Mouse (Mus musculus): ENCODE data around the gene Slc13a3. TPM values are rescaled to one million over a fixed set of nuclear protein-coding genes. Genes with fewer than 3 reads are reported as not detected.

Gene Slc13a3
- polyA plus RNA-seq, 1 experiment from 2014 or later = 0.87 TPM

- no peak for ATAC-seq (ENCODE audit: insufficient read depth, low FRiP score)
- Histone ChIP-seq H3K4me1 (ENCODE audit: control insufficient read depth, insufficient read depth, low read length) (peaks cover under 1% of the 10 kb centered on the region; the same call in 1 of the 2 replicates), H3K27me3 (ENCODE audit: control insufficient read depth, insufficient read depth, low read length) (no peaks in the 10 kb centered on the region), H3K36me3 (ENCODE audit: control insufficient read depth, insufficient read depth, low read length) (peaks cover 13% of the 10 kb centered on the region; the same call in 1 of the 2 replicates), H3K4me2 (ENCODE audit: low read depth, low read length) (no peak overlapping the region), H3K27ac (ENCODE audit: low read length) (no peak overlapping the region), H3K9ac (ENCODE audit: low read length) (no peak overlapping the region), H3K4me3 (replicated peaks; ENCODE audit: low read length) (no peak overlapping the region), H3K9me3 (replicated peaks; ENCODE audit: control insufficient read depth, low read length) (no peaks in the 10 kb centered on the region)
- 23% methylated on average over 8 of the region's 8 CpGs for WGBS
These were observed 14.0 kb upstream of the Slc13a3 start for GRCm38 (mm10) chr2:165486881-165487535.

DNA sequence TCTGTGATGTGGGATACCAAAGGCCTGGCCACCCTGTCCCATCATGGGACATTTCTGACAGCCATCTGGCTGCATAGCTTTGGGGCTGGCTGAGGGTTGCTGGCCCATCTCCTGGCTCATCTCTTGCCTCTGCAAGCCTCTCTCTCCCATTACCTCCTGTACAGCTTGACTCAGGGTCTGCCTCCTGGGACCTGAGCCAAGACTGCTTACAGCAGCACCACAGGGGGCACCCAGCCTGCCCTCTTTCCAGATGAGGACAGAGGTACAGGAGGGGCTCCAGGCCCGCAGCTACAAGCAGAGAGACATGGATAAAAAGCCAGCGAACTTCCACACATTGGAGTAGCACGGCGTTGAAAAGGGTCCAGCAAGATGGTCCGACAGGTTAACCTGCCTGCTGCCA is 13.4 kb upstream of the Slc13a3 start:
- no peak for ATAC-seq (ENCODE audit: insufficient read depth, low FRiP score)

GRCm38 (mm10) chr2:165485826-165486225 is 12.8 kb upstream of the Slc13a3 start:
- H3K4me3 ChIP-seq (replicated peaks; ENCODE audit: low read length) = no peak overlapping the region
- no peak overlapping the region for H3K9ac ChIP-seq (ENCODE audit: low read length)
- H3K36me3 ChIP-seq (ENCODE audit: control insufficient read depth, insufficient read depth, low read length) = peaks cover 13% of the 10 kb centered on the region; the same call in 1 of the 2 replicates
- H3K9me3 ChIP-seq (replicated peaks; ENCODE audit: control insufficient read depth, low read length) = no peaks in the 10 kb centered on the region
- no peaks in the 10 kb centered on the region for H3K27me3 ChIP-seq (ENCODE audit: control insufficient read depth, insufficient read depth, low read length)
- no peak overlapping the region for H3K4me2 ChIP-seq (ENCODE audit: low read depth, low read length)
- no peak for ATAC-seq (ENCODE audit: insufficient read depth, low FRiP score)
- no peak overlapping the region for H3K27ac ChIP-seq (ENCODE audit: low read length)
- no peaks in the 10 kb centered on the region for H3K4me1 ChIP-seq (ENCODE audit: control insufficient read depth, insufficient read depth, low read length)
- WGBS = 60% methylated on average over 3 of the region's 3 CpGs

More for the DNA sequence above, 13.4 kb upstream of the Slc13a3 start:
- H3K27me3 ChIP-seq (ENCODE audit: control insufficient read depth, insufficient read depth, low read length) = no peaks in the 10 kb centered on the region
- no peak overlapping the region for H3K9ac ChIP-seq (ENCODE audit: low read length)
- H3K4me2 ChIP-seq (ENCODE audit: low read depth, low read length) = no peak overlapping the region
- peaks cover 13% of the 10 kb centered on the region; the same call in 1 of the 2 replicates for H3K36me3 ChIP-seq (ENCODE audit: control insufficient read depth, insufficient read depth, low read length)
- no peaks in the 10 kb centered on the region for H3K4me1 ChIP-seq (ENCODE audit: control insufficient read depth, insufficient read depth, low read length)
- no peak overlapping the region for H3K4me3 ChIP-seq (replicated peaks; ENCODE audit: low read length)
- WGBS = 83% methylated on average over 5 of the region's 5 CpGs
- H3K9me3 ChIP-seq (replicated peaks; ENCODE audit: control insufficient read depth, low read length) = no peaks in the 10 kb centered on the region
- no peak overlapping the region for H3K27ac ChIP-seq (ENCODE audit: low read length)

GRCm38 (mm10) chr2:165484152-165484551 is 11.1 kb upstream of the Slc13a3 start:
- H3K27ac ChIP-seq (ENCODE audit: low read length) = no peak overlapping the region

DNA sequence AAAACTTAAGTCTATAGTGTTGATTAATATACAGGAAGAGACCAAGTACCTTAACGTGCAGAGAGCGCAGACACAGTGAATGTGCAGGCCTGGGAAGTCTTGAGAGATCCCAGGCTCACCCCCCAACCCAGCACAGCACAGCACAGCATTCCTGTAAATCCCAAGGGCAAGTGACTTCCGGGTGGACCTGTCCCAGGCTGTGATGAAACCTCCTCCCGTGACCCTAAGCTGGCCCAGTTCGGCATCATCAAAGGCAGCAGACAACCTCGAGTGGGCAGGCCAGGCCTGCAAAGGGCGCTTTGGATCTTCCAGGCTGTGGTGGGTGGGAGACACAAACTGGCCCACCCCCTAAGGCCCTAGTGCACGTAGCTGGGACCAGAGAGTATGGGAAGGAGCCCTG is 9.0 kb upstream of the Slc13a3 start:
- Histone ChIP-seq H3K4me3 (replicated peaks; ENCODE audit: low read length) (no peak overlapping the region), H3K4me1 (ENCODE audit: control insufficient read depth, insufficient read depth, low read length) (no peaks in the 10 kb centered on the region), H3K27ac (ENCODE audit: low read length) (no peak overlapping the region), H3K27me3 (ENCODE audit: control insufficient read depth, insufficient read depth, low read length) (no peaks in the 10 kb centered on the region), H3K9ac (ENCODE audit: low read length) (no peak overlapping the region), H3K36me3 (ENCODE audit: control insufficient read depth, insufficient read depth, low read length) (no peaks in the 10 kb centered on the region), H3K9me3 (replicated peaks; ENCODE audit: control insufficient read depth, low read length) (no peaks in the 10 kb centered on the region), H3K4me2 (ENCODE audit: low read depth, low read length) (no peak overlapping the region)
- ATAC-seq (ENCODE audit: insufficient read depth, low FRiP score) = no peak
- WGBS = 53% methylated on average over 8 of the region's 8 CpGs

More at GRCm38 (mm10) chr2:165484152-165484551, 11.1 kb upstream of the Slc13a3 start:
- Histone ChIP-seq H3K4me2 (ENCODE audit: low read depth, low read length) (no peak overlapping the region), H3K9me3 (replicated peaks; ENCODE audit: control insufficient read depth, low read length) (no peaks in the 10 kb centered on the region), H3K4me3 (replicated peaks; ENCODE audit: low read length) (no peak overlapping the region), H3K4me1 (ENCODE audit: control insufficient read depth, insufficient read depth, low read length) (no peaks in the 10 kb centered on the region), H3K9ac (ENCODE audit: low read length) (no peak overlapping the region), H3K27me3 (ENCODE audit: control insufficient read depth, insufficient read depth, low read length) (no peaks in the 10 kb centered on the region), H3K36me3 (ENCODE audit: control insufficient read depth, insufficient read depth, low read length) (peaks cover under 1% of the 10 kb centered on the region; the same call in 1 of the 2 replicates)
- WGBS = 54% methylated on average over 6 of the region's 6 CpGs
- no peak for ATAC-seq (ENCODE audit: insufficient read depth, low FRiP score)

DNA sequence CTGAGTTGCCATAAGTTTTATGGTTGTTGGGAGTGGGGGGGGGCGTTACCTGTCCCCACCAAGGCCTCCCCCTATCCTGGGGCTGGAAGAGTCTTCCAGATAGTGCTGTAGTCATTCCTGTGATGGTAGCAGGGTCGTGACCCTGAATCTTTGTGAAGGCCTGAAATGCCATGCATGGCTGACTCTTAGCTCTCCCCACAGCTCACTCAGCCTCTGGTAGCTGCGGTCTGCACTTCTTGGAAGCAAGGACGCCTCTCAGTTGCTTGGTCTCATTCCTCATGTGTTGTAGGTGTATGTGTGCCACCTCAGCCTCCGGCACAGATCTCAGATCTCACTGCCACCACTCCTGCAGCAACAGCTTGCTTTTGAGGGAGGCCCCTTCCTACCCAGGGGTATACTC is 2.8 kb upstream of the Slc13a3 start:
- H3K27ac ChIP-seq (ENCODE audit: low read length) = no peak overlapping the region
- no peak for ATAC-seq (ENCODE audit: insufficient read depth, low FRiP score)
- WGBS = 61% methylated on average over 5 of the region's 5 CpGs
- no peak overlapping the region for H3K9ac ChIP-seq (ENCODE audit: low read length)
- H3K36me3 ChIP-seq (ENCODE audit: control insufficient read depth, insufficient read depth, low read length) = no peaks in the 10 kb centered on the region
- H3K4me2 ChIP-seq (ENCODE audit: low read depth, low read length) = no peak overlapping the region
- peaks cover 19% of the 10 kb centered on the region; the same call in 1 of the 2 replicates for H3K27me3 ChIP-seq (ENCODE audit: control insufficient read depth, insufficient read depth, low read length)
- no peak overlapping the region for H3K4me3 ChIP-seq (replicated peaks; ENCODE audit: low read length)
- no peaks in the 10 kb centered on the region for H3K9me3 ChIP-seq (replicated peaks; ENCODE audit: control insufficient read depth, low read length)
- H3K4me1 ChIP-seq (ENCODE audit: control insufficient read depth, insufficient read depth, low read length) = no peaks in the 10 kb centered on the region

GRCm38 (mm10) chr2:165475412-165475811 is 2.4 kb upstream of the Slc13a3 start:
- H3K27me3 ChIP-seq (ENCODE audit: control insufficient read depth, insufficient read depth, low read length) = peaks cover 22% of the 10 kb centered on the region; the same call in 1 of the 2 replicates
- H3K9me3 ChIP-seq (replicated peaks; ENCODE audit: control insufficient read depth, low read length) = no peaks in the 10 kb centered on the region
- no peaks in the 10 kb centered on the region for H3K4me1 ChIP-seq (ENCODE audit: control insufficient read depth, insufficient read depth, low read length)
- ATAC-seq (ENCODE audit: insufficient read depth, low FRiP score) = no peak
- H3K4me3 ChIP-seq (replicated peaks; ENCODE audit: low read length) = no peak overlapping the region
- H3K36me3 ChIP-seq (ENCODE audit: control insufficient read depth, insufficient read depth, low read length) = no peaks in the 10 kb centered on the region
- H3K4me2 ChIP-seq (ENCODE audit: low read depth, low read length) = no peak overlapping the region
- 76% methylated on average over 7 of the region's 7 CpGs for WGBS
- H3K27ac ChIP-seq (ENCODE audit: low read length) = no peak overlapping the region
- no peak overlapping the region for H3K9ac ChIP-seq (ENCODE audit: low read length)

DNA sequence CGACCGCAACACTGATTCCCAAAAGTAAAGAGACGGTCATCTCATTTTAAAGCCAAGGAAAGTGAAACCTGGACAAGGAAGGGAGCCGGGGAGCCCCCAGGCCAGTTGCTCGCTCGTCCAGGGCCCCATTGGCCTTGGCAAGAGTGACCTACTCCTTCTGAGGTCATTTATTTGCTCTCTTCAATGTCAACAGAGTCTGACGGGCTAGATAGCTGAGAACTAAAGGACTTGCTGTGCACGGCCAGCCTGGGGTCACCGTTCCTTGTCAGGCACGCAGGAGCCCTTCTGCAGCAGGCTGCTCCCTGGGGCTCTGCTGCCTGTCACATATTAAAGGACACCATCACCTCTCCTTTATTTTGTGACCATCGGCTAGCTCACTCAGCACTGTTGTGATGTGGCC is 1.1 kb downstream of the Slc13a3 start:
- no peaks in the 10 kb centered on the region for H3K9me3 ChIP-seq (replicated peaks; ENCODE audit: control insufficient read depth, low read length)
- no peak overlapping the region for H3K9ac ChIP-seq (ENCODE audit: low read length)
- no peak overlapping the region for H3K4me2 ChIP-seq (ENCODE audit: low read depth, low read length)
- peaks cover 22% of the 10 kb centered on the region; the same call in 1 of the 2 replicates for H3K27me3 ChIP-seq (ENCODE audit: control insufficient read depth, insufficient read depth, low read length)
- no peak for ATAC-seq (ENCODE audit: insufficient read depth, low FRiP score)
- H3K4me3 ChIP-seq (replicated peaks; ENCODE audit: low read length) = no peak overlapping the region
- no peak overlapping the region for H3K27ac ChIP-seq (ENCODE audit: low read length)
- WGBS = 57% methylated on average over 11 of the region's 11 CpGs
- no peaks in the 10 kb centered on the region for H3K4me1 ChIP-seq (ENCODE audit: control insufficient read depth, insufficient read depth, low read length)
- no peaks in the 10 kb centered on the region for H3K36me3 ChIP-seq (ENCODE audit: control insufficient read depth, insufficient read depth, low read length)

- Histone ChIP-seq H3K27ac (ENCODE audit: low read length) (no peak overlapping the region), H3K4me2 (ENCODE audit: low read depth, low read length) (no peak overlapping the region), H3K9ac (ENCODE audit: low read length) (no peak overlapping the region), H3K4me3 (replicated peaks; ENCODE audit: low read length) (no peak overlapping the region), H3K9me3 (replicated peaks; ENCODE audit: control insufficient read depth, low read length) (no peaks in the 10 kb centered on the region), H3K36me3 (ENCODE audit: control insufficient read depth, insufficient read depth, low read length) (no peaks in the 10 kb centered on the region), H3K27me3 (ENCODE audit: control insufficient read depth, insufficient read depth, low read length) (peaks cover 22% of the 10 kb centered on the region; the same call in 1 of the 2 replicates), H3K4me1 (ENCODE audit: control insufficient read depth, insufficient read depth, low read length) (no peaks in the 10 kb centered on the region)
- WGBS = 26% methylated on average over 5 of the region's 5 CpGs
- ATAC-seq (ENCODE audit: insufficient read depth, low FRiP score) = no peak
These were observed 2.9 kb downstream of the Slc13a3 start for GRCm38 (mm10) chr2:165470167-165470566.

Measured in stomach, embryonic 16.5 days (tissue).